Mouse (Mus musculus) lung, embryonic 15.5 days (tissue): Measurements from ENCODE around the gene Magt1. TPM values are rescaled to one million over a fixed set of nuclear protein-coding genes. Genes with fewer than 3 reads are reported as not detected.
"Not testable (repeated sequence)": the region's sequence is repeated elsewhere in the genome, so short reads cannot be mapped to it uniquely, and the experiment has no call there.

ENCODE experiments used
- ATAC-seq: fragments of 200-750 bp; cut with Nextera tagmentation; 2 replicates; pipeline ENCODE4 v1.8.0; 2017; ENCODE audit warnings: moderate number of reproducible peaks, borderline replicate concordance; ENCODE audit not compliant: low FRiP score, low TSS enrichment; ENCODE audit errors: extremely low read depth
- H3K27ac ChIP-seq: fragments of 300-500 bp; sonication (generic); 2 replicates; pipeline ENCODE4 v1.5.1; 2015; ENCODE audit warnings: moderate library complexity, mild to moderate bottlenecking, inconsistent platforms
- H3K27me3 ChIP-seq: fragments of 300-500 bp; sonication (generic); 2 replicates; pipeline ENCODE4 v1.6.1; 2015; ENCODE audit warnings: inconsistent platforms
- H3K36me3 ChIP-seq: fragments of 300-500 bp; sonication (generic); 2 replicates; pipeline ENCODE4 v1.6.1; 2015; ENCODE audit warnings: inconsistent platforms
- H3K4me1 ChIP-seq: fragments of 300-500 bp; sonication (generic); 2 replicates; pipeline ENCODE4 v1.6.1; 2015; ENCODE audit warnings: inconsistent platforms
- H3K4me2 ChIP-seq: fragments of 300-500 bp; sonication (generic); 2 replicates; pipeline ENCODE4 v1.6.1; 2015; ENCODE audit warnings: inconsistent platforms, mild to moderate bottlenecking, moderate library complexity
- H3K4me3 ChIP-seq: fragments of 300-500 bp; sonication (generic); 2 replicates; pipeline ENCODE4 v1.5.1; 2015; ENCODE audit warnings: mild to moderate bottlenecking, inconsistent platforms
- H3K9ac ChIP-seq: fragments of 300-500 bp; sonication (generic); 2 replicates; pipeline ENCODE4 v1.6.1; 2015; ENCODE audit warnings: inconsistent platforms
- H3K9me3 ChIP-seq: fragments of 300-500 bp; sonication (generic); 2 replicates; pipeline ENCODE4 v1.6.1; 2016; ENCODE audit warnings: inconsistent platforms
- WGBS: fragments of 180-500 bp; shearing (Covaris S2); methylation state at CpG from one replicate; pipeline ENCODE4 v1.1.7; 2015; 5-methylcytosine and 5-hydroxymethylcytosine counted together
- polyA plus RNA-seq: library from polyadenylated mRNA; unstranded; fragments of >200 nt; fragmentation: Nextera tagmentation; extraction: Ambion mirVana; gene quantifications from 2 replicates; pipeline ENCODE4 v1.2.1, GENCODE M21; 2015

Magt1 gene
- polyA plus RNA-seq, 1 experiment from 2014 or later = 68.4 TPM

DNA sequence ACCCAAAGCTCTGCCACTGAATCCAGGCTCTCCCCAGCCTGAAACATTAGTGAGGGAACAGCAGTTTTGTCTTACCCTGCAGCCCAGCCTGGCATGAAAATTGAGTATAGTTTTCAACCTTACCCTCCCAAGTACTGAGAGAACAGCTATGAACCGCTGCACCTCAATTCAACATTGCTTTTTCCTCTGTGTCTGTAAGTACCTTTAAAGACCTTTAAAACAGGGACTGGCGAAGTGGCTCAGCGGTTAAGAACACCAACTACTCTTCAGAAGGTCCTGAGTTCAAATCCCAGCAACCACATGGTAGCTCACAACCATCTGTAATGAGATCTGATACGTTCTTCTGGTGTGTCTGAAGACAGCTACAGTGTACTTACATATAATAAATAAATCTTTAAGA lies 5.8 kb upstream of the Magt1 start:
- peaks cover 3% of the 10 kb centered on the region; the same call in 1 of the 2 replicates for H3K4me1 ChIP-seq
- WGBS = 79% methylated on average over 4 of the region's 4 CpGs
- H3K9me3 ChIP-seq = no peaks in the 10 kb centered on the region
- no peak for ATAC-seq
- 0 out of 2 replicates have a peak, but pooled peaks cover 8% of the 10 kb centered on the region for H3K36me3 ChIP-seq
- H3K4me3 ChIP-seq = no peak overlapping the region
- no peaks in the 10 kb centered on the region for H3K27me3 ChIP-seq
- no peak overlapping the region for H3K9ac ChIP-seq
- H3K27ac ChIP-seq = no peak overlapping the region
- H3K4me2 ChIP-seq = no peak overlapping the region

DNA sequence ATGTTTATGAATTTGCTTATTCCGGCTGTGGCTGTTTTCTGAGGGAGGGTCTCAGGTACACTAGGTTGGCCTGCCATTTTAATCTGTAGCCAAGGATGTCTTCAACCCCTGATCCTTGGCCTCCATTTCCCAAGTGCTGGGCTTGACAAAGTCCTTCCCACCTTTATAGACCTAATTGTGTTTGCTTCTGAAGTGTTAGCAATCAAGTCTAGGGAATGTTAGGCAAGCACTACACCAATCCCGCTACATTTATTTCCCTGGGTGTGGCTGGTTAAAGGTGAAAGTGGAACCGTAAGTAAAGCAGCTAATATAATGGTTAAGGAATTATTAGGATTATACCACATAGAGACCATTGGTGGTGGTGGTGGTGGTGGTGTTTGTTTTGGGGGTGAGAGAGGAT lies 5.4 kb upstream of the Magt1 start:
- WGBS = 86% methylated on average over 3 of the region's 3 CpGs

DNA sequence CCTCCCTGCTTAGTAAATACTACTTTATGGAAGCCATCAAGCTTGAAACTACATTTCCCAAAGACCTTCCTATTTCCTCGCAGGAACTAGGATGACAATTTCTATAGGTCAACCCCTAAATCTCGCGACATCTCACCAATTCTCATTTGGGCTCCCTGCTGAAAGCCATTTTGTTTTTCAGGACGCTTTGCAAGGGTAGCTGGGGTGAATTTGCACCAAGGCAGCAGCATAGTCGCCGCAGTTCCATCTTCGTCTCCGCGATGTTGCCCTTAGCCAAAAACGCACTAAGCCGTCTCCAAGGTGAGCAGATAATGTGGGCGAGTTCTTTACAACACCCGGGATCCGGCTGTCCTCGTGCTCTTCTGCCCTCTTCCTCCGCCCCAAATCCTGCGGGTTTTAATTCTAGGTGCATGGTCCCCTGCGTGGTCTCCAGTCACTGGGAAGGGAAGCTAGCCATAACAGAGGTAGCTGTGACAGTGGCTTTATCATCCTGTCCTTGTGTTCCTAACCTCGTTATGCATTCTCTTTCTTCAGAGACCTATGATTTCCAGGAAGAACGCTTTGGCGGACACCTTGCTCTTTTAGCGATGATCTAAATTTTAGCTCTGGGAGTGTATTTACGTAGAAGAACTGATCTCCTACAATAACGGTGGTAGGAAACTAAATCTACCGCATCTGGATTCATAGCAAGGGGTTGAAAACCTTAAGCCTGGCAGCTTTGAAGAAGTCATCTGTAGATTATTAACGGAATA lies 4.0 kb upstream of the Magt1 start, which contains the start of gene Cox7b:
Gene Cox7b (plus strand): TSS at position 130 of the 752 bp plus-strand sequence.
- peak within 1 kb of the TSS; percentile 58 for H3K9ac ChIP-seq
- peaks cover 3% of the 10 kb centered on the region; the same call in 1 of the 2 replicates for H3K4me1 ChIP-seq
- H3K36me3 ChIP-seq = 0 out of 2 replicates have a peak, but pooled peaks cover 3% of the 10 kb centered on the region
- H3K27ac ChIP-seq = peak within 1 kb of the TSS; percentile 85
- 20% methylated on average over 26 of the region's 26 CpGs for WGBS
- peak within 1 kb of the TSS; percentile 49 for H3K4me2 ChIP-seq
- no peaks in the 10 kb centered on the region for H3K27me3 ChIP-seq
- peak within 1 kb of the TSS; percentile 59 for H3K4me3 ChIP-seq
- ATAC-seq = peak; percentile 13; the same call in 1 of the 2 replicates
- H3K9me3 ChIP-seq = no peaks in the 10 kb centered on the region

More for the DNA sequence above, 5.4 kb upstream of the Magt1 start:
- H3K27me3 ChIP-seq = no peaks in the 10 kb centered on the region
- peaks cover 3% of the 10 kb centered on the region; the same call in 1 of the 2 replicates for H3K4me1 ChIP-seq
- no peak for ATAC-seq
- no peak overlapping the region for H3K4me3 ChIP-seq
- H3K4me2 ChIP-seq = peak overlapping the region; percentile 49
- no peak overlapping the region for H3K9ac ChIP-seq
- no peaks in the 10 kb centered on the region for H3K9me3 ChIP-seq
- 0 out of 2 replicates have a peak, but pooled peaks cover 8% of the 10 kb centered on the region for H3K36me3 ChIP-seq
- no peak overlapping the region for H3K27ac ChIP-seq

DNA sequence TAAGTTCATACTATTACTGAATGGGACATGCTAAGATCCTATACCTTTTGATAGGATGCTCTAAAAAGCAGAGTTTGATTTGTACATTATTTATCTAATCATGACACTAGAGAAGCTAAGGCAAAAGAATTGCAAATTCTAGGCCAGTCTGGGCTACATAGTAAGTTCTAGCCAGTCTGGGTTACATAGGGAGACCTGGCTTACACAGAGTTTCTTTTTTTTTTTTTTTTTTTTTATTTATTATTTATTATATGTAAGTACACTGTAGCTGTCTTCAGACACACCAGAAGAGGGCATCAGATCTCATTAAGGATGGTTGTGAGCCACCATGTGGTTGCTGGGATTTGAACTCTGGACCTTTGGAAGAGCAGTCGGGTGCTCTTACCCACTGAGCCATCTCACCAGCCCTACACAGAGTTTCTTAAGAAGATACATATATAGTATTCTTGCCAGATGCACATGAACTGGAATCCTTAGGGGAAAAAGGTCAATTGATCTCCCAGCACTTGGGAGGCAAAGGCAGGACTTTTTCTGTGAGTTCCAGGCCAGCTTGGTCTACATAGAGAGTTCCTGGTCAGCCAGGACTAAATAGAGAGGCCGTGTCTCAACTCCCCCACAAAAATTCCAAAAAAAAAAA lies 3.2 kb upstream of the Magt1 start:
- not testable (repeated sequence) for H3K4me3 ChIP-seq, ATAC-seq, H3K4me1 ChIP-seq, H3K27ac ChIP-seq, H3K27me3 ChIP-seq, H3K36me3 ChIP-seq, H3K9ac ChIP-seq, H3K9me3 ChIP-seq
- H3K4me2 ChIP-seq = peak overlapping the region; percentile 30; the same call in 1 of the 2 replicates
- 59% methylated on average over 2 of the region's 2 CpGs for WGBS

DNA sequence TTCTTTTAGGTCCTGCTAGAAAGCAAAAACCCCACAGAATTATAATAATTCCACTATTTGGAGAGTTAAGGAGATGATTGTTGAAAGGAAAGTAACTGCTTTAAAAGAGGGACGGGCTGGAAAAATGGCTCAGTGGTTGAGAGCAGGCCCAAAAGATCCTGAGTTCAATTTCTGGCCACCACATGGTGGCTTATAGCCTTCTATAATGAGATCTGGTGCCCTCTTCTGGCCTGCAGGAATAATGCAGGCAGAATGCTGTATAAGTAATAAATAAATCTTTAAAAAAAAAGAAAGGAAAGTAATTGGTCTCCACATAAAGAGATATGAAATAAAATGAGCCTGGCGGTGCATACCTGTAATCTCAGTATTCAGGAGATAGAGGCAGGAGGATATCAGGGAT lies 1.5 kb upstream of the Magt1 start:
- Histone ChIP-seq H3K36me3 (no peaks in the 10 kb centered on the region), H3K27ac (no peak overlapping the region), H3K9ac (no peak overlapping the region), H3K4me1 (peaks cover 3% of the 10 kb centered on the region; the same call in 1 of the 2 replicates), H3K9me3 (no peaks in the 10 kb centered on the region), H3K4me3 (no peak overlapping the region), H3K27me3 (no peaks in the 10 kb centered on the region), H3K4me2 (no peak overlapping the region)
- WGBS = 36% methylated on average over 2 of the region's 2 CpGs
- ATAC-seq = no peak

DNA sequence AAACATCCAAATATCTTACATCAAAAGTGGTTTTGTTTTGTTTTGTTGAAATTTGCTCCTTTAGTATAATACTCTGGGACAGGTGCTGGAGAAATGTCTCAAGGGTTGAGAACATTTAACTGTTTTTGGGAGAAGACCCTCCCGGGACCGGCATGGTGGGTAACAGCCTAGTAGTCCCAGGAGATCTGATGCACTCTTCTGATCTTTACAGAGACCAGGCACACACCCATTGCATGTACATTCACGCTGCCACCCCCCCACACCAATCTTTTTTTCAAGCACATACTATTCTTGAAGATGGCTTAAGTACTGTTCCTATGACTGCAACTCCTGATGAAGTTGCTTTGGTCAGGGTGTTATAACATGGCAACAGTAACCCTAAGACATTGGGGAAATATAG lies 853 bp upstream of the Magt1 start:
- H3K36me3 ChIP-seq = no peaks in the 10 kb centered on the region
- peak overlapping the region; percentile 55 for H3K4me2 ChIP-seq
- WGBS = 55% methylated on average over 3 of the region's 3 CpGs
- no peaks in the 10 kb centered on the region for H3K27me3 ChIP-seq
- no peak for ATAC-seq
- no peaks in the 10 kb centered on the region for H3K9me3 ChIP-seq
- peak overlapping the region; percentile 78; the same call in 1 of the 2 replicates for H3K27ac ChIP-seq
- peaks cover 3% of the 10 kb centered on the region; the same call in 1 of the 2 replicates for H3K4me1 ChIP-seq
- H3K4me3 ChIP-seq = peak overlapping the region; percentile 30; the same call in 1 of the 2 replicates
- H3K9ac ChIP-seq = no peak overlapping the region

DNA sequence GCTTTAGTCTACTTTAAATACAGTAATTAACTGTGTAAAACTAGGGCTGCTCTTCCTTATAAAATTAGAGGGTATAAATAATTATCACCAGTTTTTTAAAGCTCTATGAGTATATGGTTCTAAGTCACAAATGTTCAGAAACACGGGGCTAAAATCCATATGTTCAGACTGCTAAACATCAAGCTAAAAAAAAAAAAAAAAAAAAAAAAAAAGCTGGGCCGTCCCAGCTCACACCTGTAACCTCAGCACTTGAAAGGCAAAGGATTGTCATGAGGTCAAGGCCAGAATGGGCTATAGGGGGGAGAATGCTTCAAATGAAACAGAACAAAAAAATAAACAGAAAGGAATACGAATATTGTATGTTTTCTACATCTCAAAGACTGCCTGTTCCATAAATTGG lies 944 bp downstream of the Magt1 start:
- H3K27ac ChIP-seq = no peak overlapping the region
- WGBS = 6% methylated on average over 3 of the region's 3 CpGs

DNA sequence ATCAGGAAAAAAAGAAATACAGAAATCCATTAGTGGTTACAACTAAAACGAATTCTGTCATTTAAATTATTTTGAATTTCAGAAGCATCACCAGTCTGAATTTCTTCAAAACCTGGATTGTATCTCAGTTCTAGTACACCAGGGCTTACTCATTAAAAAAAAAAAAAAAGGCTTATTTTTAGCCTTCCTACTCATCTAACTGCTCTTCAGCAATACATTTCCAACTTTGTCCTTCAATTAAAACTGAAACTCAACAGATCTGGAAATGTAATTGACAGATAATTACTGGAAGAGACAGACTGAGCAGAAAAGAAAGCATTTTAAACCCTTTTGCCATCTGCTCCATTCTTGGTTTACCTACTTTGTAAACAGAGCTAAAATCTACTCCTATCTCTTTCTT lies 10.1 kb downstream of the Magt1 start:
- H3K9ac ChIP-seq = no peak overlapping the region
- H3K4me1 ChIP-seq = no peaks in the 10 kb centered on the region
- no peaks in the 10 kb centered on the region for H3K36me3 ChIP-seq
- no peaks in the 10 kb centered on the region for H3K9me3 ChIP-seq
- H3K4me3 ChIP-seq = no peak overlapping the region
- H3K27me3 ChIP-seq = no peaks in the 10 kb centered on the region
- WGBS = 65% methylated on average over 1 of the region's 1 CpGs
- ATAC-seq = no peak
- H3K27ac ChIP-seq = no peak overlapping the region
- no peak overlapping the region for H3K4me2 ChIP-seq

More for the DNA sequence above, 944 bp downstream of the Magt1 start:
- H3K9ac ChIP-seq = peak overlapping the region; percentile 64
- no peaks in the 10 kb centered on the region for H3K27me3 ChIP-seq
- no peaks in the 10 kb centered on the region for H3K36me3 ChIP-seq
- no peaks in the 10 kb centered on the region for H3K9me3 ChIP-seq
- no peaks in the 10 kb centered on the region for H3K4me1 ChIP-seq
- peak overlapping the region; percentile 49 for H3K4me2 ChIP-seq
- peak overlapping the region; percentile 63 for H3K4me3 ChIP-seq
- ATAC-seq = no peak

DNA sequence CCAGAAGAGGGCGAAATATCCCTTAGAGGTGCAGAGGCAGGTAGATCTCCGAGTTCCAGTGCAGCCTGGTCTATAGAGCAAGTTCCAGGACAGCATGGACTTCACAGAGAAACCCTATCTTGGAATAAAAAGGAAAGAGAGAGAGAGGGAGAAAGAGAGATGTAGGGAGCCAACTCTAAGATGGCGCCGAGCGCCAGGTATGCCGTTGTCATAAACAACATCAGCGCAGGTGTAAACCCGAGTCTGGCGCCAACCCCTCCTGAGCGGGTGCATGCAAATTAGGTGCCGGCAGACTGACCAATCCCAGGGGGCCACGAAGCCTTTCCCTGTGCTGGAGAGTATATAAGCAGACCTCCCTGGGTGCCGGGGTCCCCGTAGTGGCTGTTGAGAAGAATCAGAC lies 54.6 kb downstream of the Magt1 start:
- ATAC-seq, H3K4me3 ChIP-seq, H3K4me2 ChIP-seq, H3K36me3 ChIP-seq, H3K27me3 ChIP-seq, H3K9ac ChIP-seq, H3K4me1 ChIP-seq, H3K27ac ChIP-seq, H3K9me3 ChIP-seq: not testable (repeated sequence)
- 71% methylated on average over 14 of the region's 14 CpGs for WGBS

DNA sequence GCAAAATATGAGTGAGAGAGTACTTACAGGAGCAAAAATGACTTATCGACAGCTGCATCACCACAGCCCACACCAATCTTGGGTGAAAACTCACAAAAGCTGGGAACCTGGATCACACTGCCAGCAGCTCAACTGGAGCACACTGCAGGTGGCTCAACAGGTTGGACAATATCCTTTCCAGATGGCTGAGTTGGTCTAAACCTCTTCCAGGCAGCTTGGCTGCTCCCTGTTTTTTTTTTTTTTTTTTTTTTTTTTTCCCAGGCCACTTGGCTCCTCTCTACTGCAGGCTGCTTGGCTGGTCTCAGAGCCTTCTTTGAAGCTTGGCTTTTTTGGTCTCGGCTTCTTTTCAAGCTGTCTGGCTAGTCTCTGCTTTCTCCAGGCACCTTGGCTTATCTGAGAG lies 57.7 kb downstream of the Magt1 start:
- WGBS = 60% methylated on average over 2 of the region's 2 CpGs
- H3K36me3 ChIP-seq = no peaks in the 10 kb centered on the region
- ATAC-seq = no peak
- H3K27me3 ChIP-seq = no peaks in the 10 kb centered on the region
- H3K27ac ChIP-seq = no peak overlapping the region
- H3K9me3 ChIP-seq = no peaks in the 10 kb centered on the region
- H3K4me2 ChIP-seq = no peak overlapping the region
- no peaks in the 10 kb centered on the region for H3K4me1 ChIP-seq
- no peak overlapping the region for H3K9ac ChIP-seq
- no peak overlapping the region for H3K4me3 ChIP-seq

DNA sequence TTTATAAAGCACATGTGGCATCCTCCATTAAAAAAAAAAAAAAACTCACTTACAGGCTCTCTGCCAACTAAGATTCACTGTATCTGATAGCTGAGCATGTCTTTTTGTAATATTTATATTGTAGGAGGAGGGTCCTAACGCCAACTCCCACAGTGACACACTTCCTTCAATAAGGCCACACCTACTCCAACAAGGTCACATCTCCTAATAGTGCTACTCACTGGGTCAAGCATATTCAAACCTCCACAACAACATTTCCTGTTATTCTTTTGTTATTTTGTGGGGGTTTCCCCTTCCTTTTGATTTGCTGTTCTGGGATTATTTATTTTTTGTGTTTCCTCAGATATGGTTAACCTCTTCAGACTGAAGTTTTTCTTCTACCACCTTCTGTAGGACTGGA lies 65.3 kb downstream of the Magt1 start:
- WGBS = 16% methylated on average over 1 of the region's 1 CpGs
- H3K4me2 ChIP-seq = no peak overlapping the region
- ATAC-seq = no peak
- H3K4me1 ChIP-seq = no peaks in the 10 kb centered on the region
- H3K9ac ChIP-seq = no peak overlapping the region
- H3K36me3 ChIP-seq = no peaks in the 10 kb centered on the region
- no peak overlapping the region for H3K4me3 ChIP-seq
- H3K27me3 ChIP-seq = no peaks in the 10 kb centered on the region
- no peaks in the 10 kb centered on the region for H3K9me3 ChIP-seq
- H3K27ac ChIP-seq = no peak overlapping the region

DNA sequence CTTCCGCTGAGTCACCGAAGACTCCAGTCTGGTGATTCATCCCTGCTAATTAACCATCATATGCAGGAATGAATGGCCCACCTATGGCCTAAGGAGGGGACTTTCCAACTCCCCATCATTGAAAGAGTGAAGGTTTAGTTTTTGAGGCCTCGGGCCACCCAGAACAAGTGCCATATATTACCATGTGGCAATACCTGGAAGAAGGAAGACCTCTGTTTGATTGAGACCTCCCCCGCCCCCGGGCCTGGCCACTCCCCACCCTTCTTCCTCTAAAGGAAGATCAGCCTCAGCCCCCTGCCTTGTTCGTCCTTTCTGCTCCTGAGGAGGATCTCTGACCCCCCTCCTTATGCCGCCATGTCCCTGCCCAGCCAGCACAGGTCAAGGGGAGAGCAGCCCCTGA lies 72.5 kb downstream of the Magt1 start:
- no peaks in the 10 kb centered on the region for H3K4me1 ChIP-seq
- 93% methylated on average over 6 of the region's 7 CpGs for WGBS
- H3K27ac ChIP-seq = no peak overlapping the region
- no peak overlapping the region for H3K4me3 ChIP-seq
- H3K36me3 ChIP-seq = no peaks in the 10 kb centered on the region
- H3K27me3 ChIP-seq = no peaks in the 10 kb centered on the region
- no peak for ATAC-seq
- H3K9ac ChIP-seq = no peak overlapping the region
- H3K9me3 ChIP-seq = no peaks in the 10 kb centered on the region
- no peak overlapping the region for H3K4me2 ChIP-seq
